Mouse (Mus musculus): ENCODE results near the gene Cnih2. TPM values are rescaled to one million over a fixed set of nuclear protein-coding genes. Genes with fewer than 3 reads are reported as not detected.

The Cnih2 gene
- polyA plus RNA-seq, 1 experiment from 2014 or later: 432 TPM

DNA sequence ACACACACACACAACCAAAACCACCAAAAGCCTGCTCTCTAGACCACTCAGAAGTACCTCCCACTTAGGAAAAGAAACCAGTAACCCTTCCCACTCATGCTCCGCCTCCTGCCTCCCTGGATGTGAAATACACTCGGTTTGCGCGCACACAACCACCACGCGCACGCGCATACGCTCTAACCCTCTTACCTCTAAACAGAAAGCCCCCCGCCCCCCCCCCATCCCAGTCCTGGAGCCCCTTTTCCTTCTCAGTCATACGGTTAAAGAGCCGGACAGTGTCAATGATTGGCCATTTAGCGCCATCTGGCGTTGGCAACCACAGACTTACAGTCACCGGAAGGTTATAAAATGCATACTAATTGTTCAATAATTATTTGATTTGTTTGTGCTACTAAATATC lies 25.3 kb downstream of the Cnih2 start:
- Histone ChIP-seq H3K9me3 (replicated peaks; ENCODE audit: control insufficient read depth, low read length, poor library complexity, severe bottlenecking) (no peaks in the 10 kb centered on the region), H3K27me3 (ENCODE audit: control insufficient read depth, insufficient read depth, low read depth, low read length) (peaks cover 27% of the 10 kb centered on the region), H3K9ac (ENCODE audit: low read depth, low read length) (peak overlapping the region; percentile 34; the same call in 1 of the 2 replicates), H3K4me2 (ENCODE audit: low read length) (peak overlapping the region; percentile 79), H3K4me1 (ENCODE audit: control insufficient read depth, insufficient read depth, low read length) (peaks cover 12% of the 10 kb centered on the region), H3K36me3 (ENCODE audit: control insufficient read depth, insufficient read depth, low read length) (no peaks in the 10 kb centered on the region), H3K27ac (ENCODE audit: low read length) (no peak overlapping the region), H3K4me3 (ENCODE audit: low read depth, low read length) (peak overlapping the region; percentile 45; the same call in 1 of the 2 replicates)
- under 1% methylated on average over 15 of the region's 15 CpGs for WGBS
- ATAC-seq: no peak

DNA sequence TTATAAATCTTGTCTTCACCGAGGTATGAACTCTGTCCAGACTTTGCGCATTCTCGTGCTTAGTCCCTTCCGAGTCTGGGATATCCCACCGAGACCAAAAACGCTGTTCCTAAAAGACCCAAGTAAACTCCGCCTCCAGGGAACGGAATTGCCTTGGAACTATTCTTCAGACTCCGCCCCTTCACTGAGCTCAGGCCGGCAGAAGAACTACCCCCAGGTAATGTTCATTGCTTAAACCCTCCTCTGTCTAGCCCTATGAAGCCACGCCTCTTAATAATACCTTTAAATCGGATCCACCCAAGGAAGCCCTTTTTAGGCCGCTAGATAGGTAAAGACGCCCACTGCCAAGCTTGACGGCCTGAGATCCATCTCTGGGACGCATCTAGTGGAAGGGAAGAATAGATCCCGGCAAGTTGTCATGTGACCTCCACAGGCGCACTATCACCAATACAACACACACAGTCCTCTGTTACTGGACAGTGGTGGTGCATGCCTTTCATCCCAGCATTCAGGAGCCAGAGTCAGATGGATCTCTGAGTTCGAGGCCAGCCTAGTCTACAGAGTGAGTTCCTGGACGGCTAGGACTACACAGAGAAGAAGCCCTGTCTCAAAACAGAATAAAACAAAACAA lies 25.8 kb downstream of the Cnih2 start:
- H3K4me1 ChIP-seq (ENCODE audit: control insufficient read depth, insufficient read depth, low read length): peaks cover 16% of the 10 kb centered on the region
- peaks cover 27% of the 10 kb centered on the region for H3K27me3 ChIP-seq (ENCODE audit: control insufficient read depth, insufficient read depth, low read depth, low read length)
- 3% methylated on average over 20 of the region's 20 CpGs for WGBS
- peak overlapping the region; percentile 53 for H3K9ac ChIP-seq (ENCODE audit: low read depth, low read length)
- ATAC-seq: peak; percentile 9; the same call in 1 of the 2 replicates
- H3K9me3 ChIP-seq (replicated peaks; ENCODE audit: control insufficient read depth, low read length, poor library complexity, severe bottlenecking): no peaks in the 10 kb centered on the region
- no peaks in the 10 kb centered on the region for H3K36me3 ChIP-seq (ENCODE audit: control insufficient read depth, insufficient read depth, low read length)
- H3K4me2 ChIP-seq (ENCODE audit: low read length): peak overlapping the region; percentile 79
- H3K4me3 ChIP-seq (ENCODE audit: low read depth, low read length): peak overlapping the region; percentile 45
- H3K27ac ChIP-seq (ENCODE audit: low read length): no peak overlapping the region

DNA sequence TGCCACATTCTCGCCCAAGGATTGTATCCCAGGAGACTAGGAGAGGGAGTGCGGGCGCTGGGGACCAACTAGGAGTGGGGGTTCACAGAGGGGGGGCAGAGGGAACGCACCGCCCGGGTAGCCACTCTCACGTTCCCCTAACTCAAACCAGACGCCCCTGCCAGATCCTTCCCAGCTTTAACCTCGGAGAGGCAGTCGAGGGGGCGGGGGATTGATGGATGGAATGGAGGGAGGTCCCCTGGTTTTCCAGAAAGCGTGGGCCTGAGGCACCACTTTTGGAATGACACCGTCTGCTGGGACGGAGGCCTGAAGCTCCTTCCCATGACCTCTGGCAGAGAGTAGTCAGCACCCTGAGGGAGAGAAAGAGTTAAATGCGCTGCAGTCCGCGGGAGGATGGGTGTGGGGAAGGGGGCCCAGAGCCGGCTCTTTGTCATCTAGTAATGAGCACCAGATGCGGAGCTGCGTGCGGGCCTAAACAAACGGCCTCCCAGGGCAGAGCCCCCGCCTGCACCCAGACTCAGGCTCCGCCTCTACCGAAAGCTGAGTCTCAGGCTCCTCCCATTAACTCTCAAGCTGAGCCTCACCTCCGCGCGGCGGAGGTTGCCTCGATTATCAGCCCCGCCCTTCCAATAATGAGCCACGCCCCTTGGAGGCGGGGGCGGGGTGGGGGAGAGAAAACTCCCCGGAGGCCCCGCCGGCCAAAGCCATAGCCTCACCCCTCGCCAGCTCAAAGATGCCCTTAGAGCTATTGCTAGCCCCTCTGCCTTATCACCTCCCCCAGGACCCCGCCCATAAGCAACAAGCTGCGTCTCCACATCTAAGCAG lies 26.6 kb downstream of the Cnih2 start:
- peak overlapping the region; percentile 45 for H3K4me3 ChIP-seq (ENCODE audit: low read depth, low read length)
- no peaks in the 10 kb centered on the region for H3K9me3 ChIP-seq (replicated peaks; ENCODE audit: control insufficient read depth, low read length, poor library complexity, severe bottlenecking)
- peak overlapping the region; percentile 79 for H3K4me2 ChIP-seq (ENCODE audit: low read length)
- whole genome bisulfite sequencing: under 1% methylated on average over 37 of the region's 40 CpGs
- ATAC-seq: peak; percentile 75
- no peak overlapping the region for H3K27ac ChIP-seq (ENCODE audit: low read length)
- H3K36me3 ChIP-seq (ENCODE audit: control insufficient read depth, insufficient read depth, low read length): no peaks in the 10 kb centered on the region
- H3K4me1 ChIP-seq (ENCODE audit: control insufficient read depth, insufficient read depth, low read length): peaks cover 16% of the 10 kb centered on the region
- peak overlapping the region; percentile 53 for H3K9ac ChIP-seq (ENCODE audit: low read depth, low read length)
- H3K27me3 ChIP-seq (ENCODE audit: control insufficient read depth, insufficient read depth, low read depth, low read length): peaks cover 32% of the 10 kb centered on the region

DNA sequence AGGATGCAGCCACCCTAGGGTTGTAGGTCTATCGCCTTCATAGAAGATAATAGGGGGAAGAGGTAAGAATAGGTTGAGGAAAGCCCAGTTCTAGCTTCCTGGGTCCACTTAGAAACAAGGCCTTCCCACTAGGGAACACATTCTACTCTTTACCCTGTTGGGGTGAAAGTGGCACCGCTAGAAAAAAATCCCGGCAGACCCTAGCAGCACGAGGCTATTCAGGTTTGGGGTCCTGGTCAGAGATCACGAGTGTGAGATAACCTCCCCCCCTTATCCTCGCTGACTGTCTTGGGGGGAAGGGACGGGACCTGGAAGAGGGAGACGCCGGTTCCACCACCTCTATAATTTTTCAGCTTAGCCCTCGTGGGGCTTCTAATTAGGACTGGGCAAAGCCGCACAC lies 27.2 kb downstream of the Cnih2 start:
- H3K27ac ChIP-seq (ENCODE audit: low read length): no peak overlapping the region
- no peaks in the 10 kb centered on the region for H3K36me3 ChIP-seq (ENCODE audit: control insufficient read depth, insufficient read depth, low read length)
- WGBS: 6% methylated on average over 11 of the region's 11 CpGs
- H3K9me3 ChIP-seq (replicated peaks; ENCODE audit: control insufficient read depth, low read length, poor library complexity, severe bottlenecking): no peaks in the 10 kb centered on the region
- H3K27me3 ChIP-seq (ENCODE audit: control insufficient read depth, insufficient read depth, low read depth, low read length): peaks cover 33% of the 10 kb centered on the region
- H3K4me2 ChIP-seq (ENCODE audit: low read length): peak overlapping the region; percentile 79
- peak overlapping the region; percentile 53 for H3K9ac ChIP-seq (ENCODE audit: low read depth, low read length)
- no peak for ATAC-seq
- H3K4me1 ChIP-seq (ENCODE audit: control insufficient read depth, insufficient read depth, low read length): peaks cover 16% of the 10 kb centered on the region
- H3K4me3 ChIP-seq (ENCODE audit: low read depth, low read length): peak overlapping the region; percentile 45

DNA sequence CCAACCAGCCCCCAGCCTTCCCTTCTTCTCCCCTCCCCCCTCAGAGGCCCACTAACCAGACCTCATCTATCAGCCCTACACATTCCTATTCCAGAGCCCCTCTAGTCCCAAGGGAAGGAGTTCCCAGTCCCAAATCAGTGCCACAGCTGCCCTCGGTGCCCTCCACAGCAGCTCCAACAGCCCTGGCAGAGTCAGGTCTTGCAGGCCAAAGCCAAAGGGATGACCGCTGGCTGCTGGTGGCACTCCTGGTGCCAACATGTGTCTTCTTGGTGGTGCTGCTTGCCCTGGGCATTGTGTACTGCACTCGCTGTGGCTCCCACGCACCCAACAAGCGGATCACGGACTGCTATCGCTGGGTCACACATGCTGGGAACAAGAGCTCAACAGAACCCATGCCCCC lies 28.3 kb downstream of the Cnih2 start:
- WGBS: 86% methylated on average over 7 of the region's 7 CpGs
- Histone ChIP-seq H3K4me2 (ENCODE audit: low read length) (no peak overlapping the region), H3K4me1 (ENCODE audit: control insufficient read depth, insufficient read depth, low read length) (peaks cover 16% of the 10 kb centered on the region), H3K9ac (ENCODE audit: low read depth, low read length) (no peak overlapping the region), H3K27ac (ENCODE audit: low read length) (no peak overlapping the region), H3K27me3 (ENCODE audit: control insufficient read depth, insufficient read depth, low read depth, low read length) (peaks cover 33% of the 10 kb centered on the region), H3K4me3 (ENCODE audit: low read depth, low read length) (no peak overlapping the region), H3K9me3 (replicated peaks; ENCODE audit: control insufficient read depth, low read length, poor library complexity, severe bottlenecking) (no peaks in the 10 kb centered on the region), H3K36me3 (ENCODE audit: control insufficient read depth, insufficient read depth, low read length) (no peaks in the 10 kb centered on the region)
- no peak for ATAC-seq

DNA sequence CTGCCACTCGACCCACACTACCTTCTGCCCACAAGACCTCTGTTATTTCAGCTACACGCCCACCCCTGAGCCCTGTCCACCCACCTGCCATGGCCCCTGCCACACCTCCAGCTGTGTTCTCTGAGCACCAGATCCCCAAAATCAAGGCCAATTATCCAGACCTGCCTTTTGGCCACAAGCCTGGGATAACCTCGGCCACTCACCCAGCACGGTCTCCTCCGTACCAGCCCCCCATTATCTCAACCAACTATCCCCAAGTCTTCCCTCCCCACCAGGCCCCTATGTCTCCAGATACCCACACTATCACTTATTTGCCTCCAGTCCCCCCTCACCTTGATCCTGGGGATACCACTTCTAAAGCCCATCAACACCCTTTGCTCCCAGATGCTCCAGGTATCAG lies 28.8 kb downstream of the Cnih2 start:
- peaks cover 31% of the 10 kb centered on the region for H3K27me3 ChIP-seq (ENCODE audit: control insufficient read depth, insufficient read depth, low read depth, low read length)
- H3K4me2 ChIP-seq (ENCODE audit: low read length): no peak overlapping the region
- no peak overlapping the region for H3K4me3 ChIP-seq (ENCODE audit: low read depth, low read length)
- 82% methylated on average over 5 of the region's 5 CpGs for WGBS
- peaks cover 16% of the 10 kb centered on the region for H3K4me1 ChIP-seq (ENCODE audit: control insufficient read depth, insufficient read depth, low read length)
- H3K9me3 ChIP-seq (replicated peaks; ENCODE audit: control insufficient read depth, low read length, poor library complexity, severe bottlenecking): no peaks in the 10 kb centered on the region
- H3K9ac ChIP-seq (ENCODE audit: low read depth, low read length): no peak overlapping the region
- ATAC-seq: no peak
- no peak overlapping the region for H3K27ac ChIP-seq (ENCODE audit: low read length)
- H3K36me3 ChIP-seq (ENCODE audit: control insufficient read depth, insufficient read depth, low read length): no peaks in the 10 kb centered on the region

DNA sequence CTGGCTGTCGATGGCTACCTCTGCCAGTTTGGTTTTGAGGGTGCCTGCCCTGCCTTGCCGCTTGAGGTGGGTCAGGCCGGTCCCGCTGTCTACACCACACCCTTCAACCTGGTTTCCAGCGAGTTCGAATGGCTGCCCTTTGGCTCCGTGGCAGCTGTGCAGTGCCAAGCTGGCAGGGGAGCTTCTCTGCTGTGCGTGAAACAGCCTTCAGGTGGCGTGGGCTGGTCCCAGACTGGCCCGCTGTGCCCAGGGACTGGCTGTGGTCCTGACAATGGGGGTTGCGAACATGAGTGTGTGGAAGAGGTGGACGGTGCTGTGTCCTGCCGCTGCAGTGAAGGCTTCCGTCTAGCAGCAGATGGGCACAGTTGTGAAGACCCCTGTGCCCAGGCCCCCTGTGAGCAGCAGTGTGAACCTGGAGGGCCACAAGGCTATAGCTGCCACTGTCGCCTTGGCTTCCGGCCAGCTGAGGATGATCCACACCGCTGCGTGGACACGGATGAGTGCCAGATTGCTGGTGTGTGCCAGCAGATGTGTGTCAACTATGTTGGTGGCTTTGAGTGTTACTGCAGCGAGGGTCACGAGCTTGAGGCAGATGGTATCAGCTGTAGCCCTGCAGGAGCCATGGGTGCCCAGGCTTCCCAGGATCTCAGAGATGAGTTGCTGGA lies 29.6 kb downstream of the Cnih2 start:
- peaks cover 27% of the 10 kb centered on the region for H3K27me3 ChIP-seq (ENCODE audit: control insufficient read depth, insufficient read depth, low read depth, low read length)
- ATAC-seq: no peak
- WGBS: 36% methylated on average over 20 of the region's 21 CpGs

DNA sequence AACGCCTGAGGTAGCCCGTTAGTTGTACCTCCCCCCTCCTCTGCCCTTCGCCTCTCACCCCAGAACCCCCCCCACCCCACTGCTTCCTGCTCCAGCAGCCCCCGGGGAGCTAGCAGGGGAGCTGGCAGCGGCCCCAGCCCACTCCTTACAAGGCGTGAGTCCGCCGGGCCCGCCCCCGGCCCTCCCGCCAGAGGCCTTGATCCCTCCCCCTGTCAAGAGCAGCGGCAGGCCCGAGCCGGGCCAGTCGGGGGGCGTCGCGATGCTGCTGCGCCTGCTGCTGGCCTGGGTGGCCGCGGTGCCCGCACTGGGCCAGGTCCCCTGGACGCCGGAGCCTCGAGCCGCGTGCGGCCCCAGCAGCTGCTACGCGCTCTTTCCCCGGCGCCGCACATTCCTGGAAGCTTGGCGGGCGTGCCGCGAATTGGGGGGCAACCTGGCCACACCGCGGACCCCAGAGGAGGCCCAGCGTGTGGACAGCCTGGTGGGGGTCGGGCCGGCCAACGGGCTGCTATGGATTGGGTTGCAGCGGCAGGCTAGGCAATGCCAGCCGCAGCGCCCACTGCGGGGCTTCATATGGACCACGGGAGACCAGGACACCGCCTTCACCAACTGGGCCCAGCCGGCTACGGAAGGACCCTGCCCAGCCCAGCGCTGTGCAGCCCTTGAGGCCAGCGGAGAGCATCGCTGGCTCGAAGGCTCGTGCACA lies 30.3 kb downstream of the Cnih2 start, which contains the start of gene Cd248:
TSS of gene Cd248 (plus strand) at position 212 of the 703 bp plus-strand sequence.
- Histone ChIP-seq H3K36me3 (ENCODE audit: control insufficient read depth, insufficient read depth, low read length) (no peaks in the 10 kb centered on the region), H3K4me1 (ENCODE audit: control insufficient read depth, insufficient read depth, low read length) (peaks cover 15% of the 10 kb centered on the region), H3K9me3 (replicated peaks; ENCODE audit: control insufficient read depth, low read length, poor library complexity, severe bottlenecking) (no peaks in the 10 kb centered on the region), H3K4me3 (ENCODE audit: low read depth, low read length) (peak within 1 kb of the TSS; percentile 41), H3K27me3 (ENCODE audit: control insufficient read depth, insufficient read depth, low read depth, low read length) (peaks cover 27% of the 10 kb centered on the region), H3K4me2 (ENCODE audit: low read length) (peak within 1 kb of the TSS; percentile 76), H3K27ac (ENCODE audit: low read length) (no peak within 1 kb of the TSS), H3K9ac (ENCODE audit: low read depth, low read length) (peak within 1 kb of the TSS; percentile 66)
- no peak for ATAC-seq
- WGBS: under 1% methylated on average over 49 of the region's 56 CpGs

More for the DNA sequence above, 29.6 kb downstream of the Cnih2 start:
- no peaks in the 10 kb centered on the region for H3K36me3 ChIP-seq (ENCODE audit: control insufficient read depth, insufficient read depth, low read length)
- H3K4me3 ChIP-seq (ENCODE audit: low read depth, low read length): peak overlapping the region; percentile 41
- peaks cover 16% of the 10 kb centered on the region for H3K4me1 ChIP-seq (ENCODE audit: control insufficient read depth, insufficient read depth, low read length)
- peak overlapping the region; percentile 76 for H3K4me2 ChIP-seq (ENCODE audit: low read length)
- H3K9ac ChIP-seq (ENCODE audit: low read depth, low read length): peak overlapping the region; percentile 66
- no peaks in the 10 kb centered on the region for H3K9me3 ChIP-seq (replicated peaks; ENCODE audit: control insufficient read depth, low read length, poor library complexity, severe bottlenecking)
- no peak overlapping the region for H3K27ac ChIP-seq (ENCODE audit: low read length)

Data from midbrain, embryonic 16.5 days (tissue).